Mouse (Mus musculus) right cerebral cortex, postnatal 25 days (tissue): Measurements from ENCODE around the gene Angel1.
A peak's percentile ranks its signal among the peaks of the same experiment; 100 is the strongest.

ENCODE experiments used
- DNase-seq: peaks from one replicate; pipeline ENCODE4 v3.0.0; 2022

The Angel1 gene

DNA sequence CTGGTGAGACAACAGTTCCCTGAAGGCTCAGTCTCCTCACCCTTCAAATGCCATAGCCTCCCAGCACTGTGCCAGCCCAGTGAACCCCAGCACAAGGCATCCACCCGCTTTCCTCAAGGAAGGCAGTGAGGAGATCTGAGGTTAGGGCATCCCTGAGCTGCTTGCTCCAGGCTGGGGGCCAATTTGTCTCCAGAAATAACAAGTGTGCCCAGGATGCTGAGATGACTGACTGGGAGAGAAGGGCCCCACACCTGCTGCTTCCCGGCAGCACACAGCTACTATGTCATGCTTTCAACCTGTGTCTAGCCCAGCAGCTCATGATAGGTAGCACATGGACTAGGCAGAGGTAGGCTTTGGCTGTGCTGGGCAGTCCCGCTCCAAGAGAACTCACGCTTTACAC lies 24.8 kb downstream of the Angel1 start:
- DNase-seq: no peak

DNA sequence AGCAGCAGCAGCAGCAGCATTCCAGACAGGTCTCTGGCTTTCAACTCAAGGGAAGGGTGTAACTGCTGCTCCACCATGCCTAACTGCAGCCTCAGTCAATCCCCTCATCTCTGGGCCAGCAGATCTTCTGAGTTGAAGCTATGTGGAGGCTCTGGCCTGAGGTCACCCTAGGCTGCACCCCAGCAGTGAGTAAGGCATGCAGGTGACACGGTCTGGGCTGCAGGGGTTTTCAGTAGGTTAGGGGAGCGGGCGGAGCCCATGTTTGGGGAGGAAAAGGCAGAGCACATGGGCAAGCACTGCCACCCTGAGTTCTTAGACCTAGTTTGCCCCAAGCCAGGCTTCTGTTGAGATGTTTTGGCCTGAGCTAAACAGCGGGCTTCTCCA lies 25.3 kb downstream of the Angel1 start:
- no peak for DNase-seq

DNA sequence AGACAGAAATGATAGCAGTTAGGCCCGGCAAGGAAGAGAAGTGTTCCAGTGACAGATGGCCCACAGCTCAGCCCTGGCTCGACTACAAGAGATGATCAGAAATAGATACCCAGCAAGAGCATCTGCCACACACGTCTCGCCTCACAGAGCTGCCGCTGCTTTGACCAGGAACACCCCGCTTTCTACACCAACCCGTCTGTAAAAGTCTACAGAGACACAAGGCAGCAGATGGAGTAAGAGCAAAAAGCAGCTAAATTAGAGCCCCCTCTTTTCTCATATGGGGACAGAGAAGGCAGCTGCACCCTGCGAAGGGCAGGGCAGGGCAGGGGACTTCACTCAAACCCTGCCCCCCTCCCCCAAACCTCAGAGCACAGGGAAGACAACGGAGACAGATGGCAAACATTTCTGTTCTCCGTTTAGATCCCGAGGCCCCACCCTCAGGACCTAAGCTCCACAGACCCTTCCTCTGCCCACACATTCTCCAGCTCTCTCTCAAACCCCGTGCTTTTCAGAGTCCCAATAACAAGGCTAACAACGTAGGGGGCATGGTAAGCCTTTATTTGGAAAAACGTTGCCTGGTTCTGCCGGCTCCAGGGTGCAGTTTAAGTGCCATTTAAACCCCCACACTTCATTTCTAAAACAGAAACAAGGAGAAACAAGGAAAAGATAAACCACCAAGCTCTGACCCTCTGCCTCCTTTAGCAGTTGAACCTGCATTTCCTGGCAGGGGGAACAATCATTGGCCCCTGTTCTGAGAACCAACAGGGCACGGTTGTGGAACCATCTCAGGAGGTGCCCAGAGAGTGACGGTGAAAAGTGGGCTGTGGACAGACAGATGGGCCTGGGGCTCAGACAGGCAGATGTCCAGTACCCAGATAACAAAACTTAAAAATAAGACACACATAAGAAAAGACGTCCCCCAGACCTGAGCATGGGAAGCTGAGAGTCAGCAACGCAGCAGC lies 26.0 kb downstream of the Angel1 start:
- peak; percentile 83 for DNase-seq

DNA sequence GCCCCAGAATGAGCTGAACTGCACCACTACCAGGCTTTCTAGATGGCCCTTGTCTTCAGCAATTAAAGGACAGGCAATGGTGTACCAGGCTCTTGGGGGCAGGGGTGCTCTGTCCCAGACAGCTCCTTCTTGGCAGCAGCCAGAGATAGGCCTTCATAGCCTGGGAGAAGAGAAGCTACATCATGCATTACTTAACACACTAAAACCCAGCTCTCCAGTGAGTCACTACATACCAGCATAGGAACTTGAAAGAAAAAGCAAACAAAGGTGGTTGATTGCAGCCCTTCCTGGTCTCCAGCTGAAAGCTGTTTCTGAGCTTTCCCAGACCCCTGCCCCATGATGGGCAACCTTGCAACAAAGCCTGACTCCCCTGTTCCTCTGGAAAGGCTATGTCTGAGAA lies 27.7 kb downstream of the Angel1 start:
- no peak for DNase-seq

DNA sequence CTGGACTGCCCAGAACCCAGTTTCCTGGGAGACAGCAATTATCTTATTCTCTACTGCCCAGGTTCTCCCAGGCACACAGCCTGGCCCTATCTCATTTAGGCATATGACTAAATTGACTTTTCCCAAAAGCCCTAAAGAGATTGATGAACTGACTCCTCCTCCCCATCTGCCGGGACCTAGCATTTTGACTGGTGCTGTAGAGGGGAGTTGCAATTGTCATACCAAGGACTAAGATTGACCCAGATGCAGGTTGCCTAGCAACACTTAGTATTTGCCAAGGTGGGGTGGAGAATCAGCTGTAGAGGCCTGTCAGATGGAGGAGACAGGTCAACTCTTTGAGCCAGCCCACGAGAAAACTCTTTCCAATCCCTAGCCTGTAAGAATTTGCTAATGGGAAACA lies 28.3 kb downstream of the Angel1 start:
- no peak for DNase-seq

DNA sequence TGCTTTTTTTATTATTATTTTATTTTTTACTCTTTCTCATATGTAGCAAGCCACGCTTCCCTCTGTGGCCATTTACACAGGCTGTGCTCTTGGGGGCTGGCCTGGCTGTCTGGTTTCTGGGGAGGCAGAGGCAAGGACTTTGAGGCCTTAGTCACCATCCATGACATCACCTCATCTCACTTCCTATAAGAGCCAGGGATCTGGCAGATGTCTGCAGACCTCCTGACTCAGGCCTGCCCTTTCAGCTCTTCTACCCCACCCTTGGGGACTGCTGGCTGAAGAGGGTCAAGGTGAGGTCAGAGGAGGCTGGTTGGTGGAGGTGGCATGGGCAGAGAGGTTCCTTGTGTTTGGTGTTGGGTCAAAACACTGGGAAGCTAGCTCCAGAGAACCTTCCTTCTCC lies 31.8 kb downstream of the Angel1 start:
- DNase-seq: no peak

DNA sequence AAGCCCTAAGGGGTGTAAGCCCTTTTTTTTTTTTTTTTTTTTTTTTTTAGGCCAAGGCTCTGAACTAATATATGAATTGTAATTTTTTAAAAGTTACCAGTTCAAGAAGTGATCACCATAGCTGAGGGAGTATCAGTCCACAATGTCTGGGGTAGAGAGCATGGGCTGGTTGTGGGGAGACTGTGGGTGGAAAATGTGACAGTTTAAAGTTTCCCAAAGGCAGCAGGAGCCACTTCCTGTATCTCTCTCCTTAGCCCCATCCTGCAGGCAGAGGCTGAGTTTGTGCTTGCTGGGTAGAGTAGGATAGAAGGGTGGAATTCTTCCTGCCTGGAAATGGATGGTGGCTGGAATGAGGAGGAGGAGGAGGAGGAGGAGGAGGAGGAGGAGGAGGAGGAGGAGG lies 32.9 kb downstream of the Angel1 start:
- DNase-seq: no peak

DNA sequence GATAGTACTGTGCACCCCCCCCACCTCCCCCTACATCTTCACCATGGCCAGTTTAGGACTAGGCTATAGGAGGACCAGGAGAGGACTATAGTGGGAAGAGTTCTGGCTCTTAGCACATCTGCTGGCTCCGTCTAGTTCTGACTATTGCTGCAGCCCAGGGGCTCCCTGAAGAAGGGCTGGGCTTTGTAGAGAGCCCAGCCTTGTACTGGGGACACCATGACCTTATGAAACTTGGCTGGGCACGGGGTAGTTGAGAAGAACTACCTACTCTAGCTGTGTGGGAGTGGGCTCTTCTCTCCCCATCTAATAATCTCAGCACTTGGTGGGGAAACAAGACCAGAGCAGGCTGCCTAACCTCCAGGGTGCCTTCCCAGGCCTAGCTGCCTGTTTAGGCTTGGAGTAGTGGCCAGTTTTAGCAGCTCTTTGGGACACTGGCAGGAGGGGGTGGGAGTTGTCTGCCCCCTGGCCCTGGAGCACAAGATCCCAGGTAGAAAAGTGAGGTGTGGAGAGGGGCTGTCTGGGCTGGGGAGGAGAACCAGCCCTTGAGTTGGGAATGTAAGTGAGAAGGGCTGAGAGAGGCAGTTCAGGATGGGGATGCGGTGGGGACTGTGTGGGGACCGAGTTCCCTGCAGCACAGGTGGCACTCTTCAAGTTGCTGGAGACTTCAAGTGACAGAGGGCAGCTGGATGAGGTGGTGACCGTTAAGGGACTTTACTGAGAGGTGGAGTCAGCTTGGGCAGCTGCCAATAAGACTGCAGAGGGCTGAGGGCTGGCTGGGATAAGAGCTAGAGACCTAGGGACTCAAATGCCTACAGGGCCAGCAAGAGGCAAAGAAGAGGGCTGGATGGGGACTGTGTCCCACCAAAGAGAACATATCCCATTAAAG lies 33.5 kb downstream of the Angel1 start:
- no peak for DNase-seq

DNA sequence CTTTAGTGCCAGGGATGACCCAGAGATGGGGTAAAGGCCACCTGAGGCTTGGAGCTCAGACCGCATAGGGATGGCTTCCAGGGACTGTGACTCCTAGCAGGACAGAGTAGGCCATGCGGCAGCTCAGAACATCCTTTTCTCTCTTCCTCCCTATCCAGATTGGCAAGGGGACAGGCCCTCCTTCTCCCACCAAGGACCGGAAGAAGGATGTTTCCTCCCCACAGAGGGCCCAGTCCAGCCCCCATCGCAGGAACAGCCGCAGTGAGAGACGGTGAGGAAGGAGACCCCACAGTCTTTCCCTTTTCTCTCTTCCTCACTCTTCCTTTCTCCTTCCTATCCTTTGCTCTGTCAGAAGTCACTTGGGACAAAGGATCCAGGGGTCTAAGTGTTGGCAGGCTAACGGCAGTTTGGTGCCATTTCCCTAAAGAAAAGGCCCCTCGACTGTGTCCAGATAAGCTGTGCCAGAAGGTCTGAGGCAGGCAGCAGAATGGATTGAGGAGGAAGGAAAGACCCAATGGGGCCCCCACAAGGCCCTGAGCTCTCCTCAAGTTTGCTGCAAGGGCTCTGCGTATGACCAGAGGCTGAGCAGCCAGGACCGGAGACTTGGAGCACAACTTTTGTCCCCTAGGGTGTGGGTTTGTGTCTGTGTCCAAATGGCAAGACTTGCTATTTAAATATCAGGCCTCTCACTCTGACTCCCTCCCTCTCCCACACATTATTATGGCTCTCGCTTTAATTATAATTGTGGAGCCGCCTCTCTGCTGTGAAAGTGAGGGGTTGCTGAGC lies 35.4 kb downstream of the Angel1 start:
- no peak for DNase-seq

DNA sequence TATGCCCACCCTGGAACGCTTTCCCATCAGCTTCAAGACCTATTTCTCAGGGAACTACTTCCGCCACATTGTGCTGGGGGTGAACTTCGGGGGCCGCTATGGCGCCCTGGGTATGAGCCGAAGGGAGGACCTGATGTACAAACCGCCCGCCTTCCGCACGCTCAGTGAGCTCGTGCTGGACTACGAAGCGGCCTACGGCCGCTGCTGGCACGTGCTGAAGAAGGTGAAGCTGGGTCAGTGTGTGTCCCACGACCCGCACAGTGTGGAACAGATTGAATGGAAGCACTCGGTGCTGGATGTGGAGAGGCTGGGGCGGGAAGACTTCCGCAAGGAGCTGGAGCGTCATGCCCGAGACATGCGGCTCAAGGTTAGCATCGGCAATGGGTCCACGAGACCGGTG lies 37.3 kb downstream of the Angel1 start:
- no peak for DNase-seq

DNA sequence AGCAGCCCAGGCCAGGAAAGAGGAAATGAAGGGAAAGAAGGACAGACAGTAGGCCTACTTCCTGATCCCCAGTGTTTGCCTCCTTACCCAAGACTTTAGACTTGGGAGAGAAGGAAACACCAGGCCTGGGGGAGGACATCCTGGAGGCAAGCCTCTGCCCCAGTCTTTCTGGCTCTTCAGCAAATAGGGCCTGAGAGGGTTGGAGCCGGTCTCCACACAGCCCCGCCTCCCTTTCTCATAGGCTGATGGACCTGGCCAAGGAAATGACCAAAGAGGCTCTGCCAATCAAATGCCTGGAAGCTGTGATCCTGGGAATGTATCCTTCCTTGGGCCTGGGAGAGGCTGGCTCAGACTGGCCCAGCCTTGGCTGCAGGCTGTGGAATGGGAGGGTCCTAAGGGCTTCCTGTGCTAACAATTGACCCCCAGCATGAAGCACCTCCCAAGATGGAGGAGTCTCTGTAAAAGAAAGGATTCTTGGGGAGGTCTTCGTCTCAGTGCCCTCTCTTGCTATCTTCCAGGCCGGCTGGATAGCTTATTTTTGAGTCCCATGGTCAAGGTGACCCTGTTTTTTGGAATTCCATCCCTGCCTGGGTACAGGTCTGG lies 38.2 kb downstream of the Angel1 start:
- no peak for DNase-seq

DNA sequence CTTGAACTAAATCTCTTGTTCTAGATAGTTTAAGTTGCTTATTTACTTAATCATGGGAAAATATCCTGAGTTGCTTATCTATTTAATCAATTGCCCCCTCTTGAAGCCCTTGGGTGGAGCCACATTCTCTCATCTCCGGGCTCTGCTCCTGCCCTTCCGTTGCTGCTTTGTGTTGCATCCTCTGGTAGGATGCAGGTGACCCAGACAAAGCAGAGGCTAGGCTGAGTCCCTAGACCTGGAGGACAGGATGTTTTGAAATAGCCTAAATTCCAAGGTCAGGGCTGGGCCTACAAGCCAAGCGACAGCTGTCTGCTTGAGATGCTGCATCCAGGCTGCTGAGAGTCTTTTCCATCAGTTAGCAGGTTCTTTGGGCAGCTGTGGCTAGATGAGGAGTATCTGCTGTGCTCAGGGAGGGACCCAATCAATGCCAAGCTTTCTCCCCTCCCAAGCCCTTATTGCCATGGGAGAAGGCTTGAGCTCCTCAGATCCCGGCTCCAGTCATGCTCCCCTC lies 38.8 kb downstream of the Angel1 start:
- DNase-seq: no peak

DNA sequence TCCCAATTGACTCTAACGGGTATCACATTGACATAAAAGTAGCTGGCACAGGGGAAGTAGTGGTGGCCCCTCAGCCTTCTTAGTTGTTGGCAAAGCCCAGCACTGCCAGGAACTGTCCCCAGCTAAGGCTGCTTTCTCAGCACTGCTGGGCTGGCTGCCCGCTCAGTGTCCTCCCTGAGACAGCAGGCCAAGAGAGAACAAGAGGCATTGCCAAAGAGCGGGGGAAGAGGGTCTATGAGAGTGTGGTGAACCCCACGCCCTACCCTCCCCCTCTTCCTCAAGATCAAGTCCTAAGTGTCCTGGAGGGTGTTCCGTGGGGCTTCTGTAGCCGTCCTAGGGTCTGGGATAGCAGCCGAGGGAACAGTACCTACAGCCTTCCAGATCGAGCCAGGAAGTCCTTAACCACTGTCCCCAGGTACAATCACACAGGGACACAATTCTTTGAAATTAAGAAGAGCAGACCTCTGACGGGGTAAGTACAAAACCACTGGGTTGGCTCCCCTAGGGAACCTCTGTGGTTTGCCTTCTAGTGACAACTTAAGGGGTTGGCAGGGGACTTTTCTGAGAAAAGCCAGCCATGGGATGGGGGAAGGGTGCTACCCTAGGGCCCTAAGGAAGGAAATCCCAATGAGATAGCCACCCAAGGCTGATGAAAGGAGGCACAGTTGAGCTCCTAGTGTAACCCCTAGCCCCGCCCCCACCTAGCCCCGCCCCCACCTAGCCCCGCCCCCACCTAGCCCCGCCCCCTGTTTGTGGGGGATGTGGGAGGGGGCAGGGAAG lies 39.5 kb downstream of the Angel1 start:
- DNase-seq: no peak

DNA sequence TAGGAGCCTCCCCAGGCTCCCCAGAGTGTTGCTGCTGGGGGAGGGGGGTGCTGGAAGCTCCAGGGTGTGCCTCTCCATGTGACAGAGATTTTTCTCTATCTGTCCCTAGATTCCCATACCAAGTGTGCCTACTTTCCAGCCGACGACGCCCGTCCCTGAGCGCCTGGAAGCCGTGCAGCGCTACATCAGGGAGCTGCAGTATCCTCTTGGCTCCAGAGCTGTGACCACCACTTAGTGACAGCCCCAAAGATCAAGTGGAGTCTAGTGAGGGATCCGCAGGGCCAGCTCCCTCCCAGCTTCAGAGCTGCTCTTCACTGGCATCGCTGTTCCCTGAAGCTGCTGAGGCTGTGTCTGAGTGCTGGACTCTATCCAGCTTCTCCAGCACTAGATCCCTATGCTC lies 41.0 kb downstream of the Angel1 start:
- no peak for DNase-seq

DNA sequence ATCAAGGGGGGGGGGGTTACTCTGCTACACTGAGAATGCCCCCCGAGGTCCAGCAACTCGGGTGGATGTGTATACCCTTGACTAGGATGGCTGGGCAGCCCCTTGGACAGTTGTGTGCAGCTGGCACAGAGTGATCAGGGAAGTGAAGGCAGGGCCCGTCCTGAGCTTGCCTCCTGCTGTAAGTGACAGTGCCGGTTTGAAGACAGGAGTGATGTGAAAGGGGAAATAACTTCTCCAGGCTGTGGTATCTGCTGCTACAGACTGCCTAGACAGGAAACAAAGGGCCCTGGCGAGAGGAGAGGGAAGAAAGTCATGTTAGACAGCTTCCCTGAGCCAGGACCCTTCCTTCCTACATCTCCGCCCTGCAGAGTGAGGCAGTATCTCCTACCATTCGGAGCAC lies 42.6 kb downstream of the Angel1 start:
- DNase-seq: no peak

DNA sequence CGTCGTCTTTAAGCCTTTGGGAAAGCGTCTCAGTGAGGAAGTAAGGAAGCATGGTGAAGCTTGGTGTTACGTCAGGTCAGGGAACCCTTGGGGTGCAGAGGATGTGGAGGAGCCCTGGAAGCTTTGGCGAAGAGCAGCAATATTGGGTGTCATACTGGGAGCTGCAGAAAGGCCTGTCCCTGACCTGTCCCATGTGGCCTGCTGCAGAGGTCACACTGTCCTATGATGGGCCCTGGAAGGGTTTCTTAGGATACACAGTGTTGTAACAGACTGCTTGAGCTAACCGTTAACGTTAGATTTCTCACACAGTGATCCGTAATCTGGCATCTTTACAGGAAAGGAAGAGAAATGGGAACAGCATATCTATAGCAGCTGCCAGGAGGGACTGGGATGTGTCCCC lies 44.1 kb downstream of the Angel1 start:
- DNase-seq: no peak

DNA sequence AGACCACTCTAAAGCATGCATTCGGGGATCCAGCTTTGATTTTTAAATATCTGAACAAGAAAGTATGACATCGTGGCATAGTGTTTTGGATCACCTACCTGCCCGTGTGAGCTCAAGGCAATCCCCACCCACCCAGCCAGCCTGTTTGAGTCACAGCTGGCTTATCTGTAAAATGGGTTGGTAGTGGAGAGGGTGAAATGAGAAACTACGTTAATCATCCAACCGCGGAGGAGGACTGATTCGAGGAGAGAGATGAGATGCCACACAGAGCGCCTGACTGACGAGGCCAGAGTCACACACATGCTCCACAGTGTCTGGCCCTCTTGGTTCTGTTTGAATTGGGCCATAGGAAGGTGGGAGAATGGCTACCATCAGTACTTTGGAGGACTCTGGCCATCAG lies 44.6 kb downstream of the Angel1 start:
- DNase-seq: no peak

DNA sequence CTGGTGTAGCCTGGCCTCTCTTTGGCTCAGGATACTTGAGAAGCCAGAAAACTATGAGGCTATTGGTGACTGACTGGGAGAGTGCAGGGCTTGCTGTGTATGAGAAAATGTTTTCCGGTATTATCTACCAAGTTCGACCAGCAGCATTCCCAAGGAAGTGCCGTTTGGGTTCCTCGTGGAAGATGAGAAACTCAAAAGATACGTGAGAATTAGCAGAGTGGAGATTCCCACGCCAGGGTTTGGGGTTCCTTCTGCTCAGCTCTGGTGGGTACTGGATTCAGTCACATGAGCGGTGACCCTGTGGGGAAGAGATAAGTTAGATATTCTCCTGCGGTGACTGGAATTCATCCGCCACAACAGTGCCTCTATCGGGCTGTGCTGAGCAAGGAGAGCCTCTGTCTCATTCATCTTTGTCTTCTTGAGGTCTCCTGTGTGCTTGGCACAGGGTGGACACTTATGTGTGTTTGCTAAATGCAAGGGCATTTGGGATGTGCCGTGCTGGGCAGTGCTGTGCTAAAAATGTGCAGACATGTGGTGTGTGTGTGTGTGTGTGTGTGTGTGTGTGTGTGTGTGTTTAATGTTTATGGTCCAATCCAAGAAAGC lies 45.6 kb downstream of the Angel1 start:
- no peak for DNase-seq

DNA sequence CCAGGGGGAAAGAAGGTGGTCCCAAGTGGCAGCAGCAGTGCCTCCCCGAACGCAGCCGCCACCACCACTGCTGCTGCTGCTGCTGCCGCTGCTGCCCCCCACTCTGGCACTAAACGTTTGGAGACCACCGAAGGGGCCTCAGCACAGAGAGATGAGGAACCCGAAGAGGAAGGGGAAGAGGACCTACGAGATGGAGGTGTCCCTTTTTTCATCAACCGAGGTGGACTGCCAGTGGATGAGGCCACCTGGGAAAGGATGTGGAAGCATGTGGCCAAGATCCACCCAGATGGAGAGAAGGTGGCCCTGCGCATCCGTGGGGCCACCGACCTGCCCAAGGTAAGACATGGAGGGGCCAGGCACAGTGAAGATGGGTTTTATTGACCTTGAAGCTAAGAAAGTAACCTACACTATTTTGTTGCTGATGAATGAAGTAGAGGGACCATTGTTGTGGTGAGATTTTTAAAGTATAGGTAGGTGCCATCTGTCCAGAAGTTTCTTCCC lies 46.2 kb downstream of the Angel1 start:
- no peak for DNase-seq

DNA sequence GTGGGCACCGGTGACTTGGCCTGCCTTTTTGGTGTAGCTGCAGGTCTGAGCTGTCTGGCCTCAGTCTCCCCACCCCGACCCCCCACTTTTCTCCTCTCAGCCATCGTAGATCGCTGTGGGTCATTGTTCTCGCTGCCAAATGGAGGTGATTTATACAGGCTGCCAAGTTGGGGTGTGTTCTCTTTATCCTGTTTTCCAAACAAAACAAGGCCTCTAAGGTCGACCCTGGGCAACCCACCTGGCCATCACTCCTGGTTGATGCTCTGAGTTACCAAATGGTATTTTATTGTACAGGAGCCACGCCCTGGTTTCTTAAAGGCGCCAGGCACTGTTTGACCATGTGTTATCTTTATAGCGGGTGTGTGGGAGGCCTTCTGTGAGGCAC lies 46.7 kb downstream of the Angel1 start:
- no peak for DNase-seq
